Mouse (Mus musculus): ENCODE measurements at regions not wholly inside any gene's neighbourhood (a gene's known extent, or its start where the extent isn't known, plus 50 kb on each side); places are given as distances from the start of the nearest gene placed in this dataset.

GRCm38 (mm10) chr19:27563592-27563991 is 134.0 kb upstream of the Pum3 start:
- no peak for DNase-seq (ENCODE audit: low read depth, low spot score)

GRCm38 (mm10) chr19:27558199-27558598 is 128.6 kb upstream of the Pum3 start:
- no peak for DNase-seq (ENCODE audit: low read depth, low spot score)

- DNase-seq (ENCODE audit: low read depth, low spot score) = no peak
These were observed 127.1 kb upstream of the Pum3 start for GRCm38 (mm10) chr19:27556697-27557096.

- DNase-seq (ENCODE audit: low read depth, low spot score) = no peak
These were observed 125.2 kb upstream of the Pum3 start for GRCm38 (mm10) chr19:27554841-27555240.

- no peak for DNase-seq (ENCODE audit: low read depth, low spot score)
These were observed 123.6 kb upstream of the Pum3 start for GRCm38 (mm10) chr19:27553266-27553665.

GRCm38 (mm10) chr19:27537746-27538145 is 108.1 kb upstream of the Pum3 start:
- no peak for DNase-seq (ENCODE audit: low read depth, low spot score)

GRCm38 (mm10) chr19:27537066-27537465 is 107.4 kb upstream of the Pum3 start:
- DNase-seq (ENCODE audit: low read depth, low spot score) = no peak

GRCm38 (mm10) chr19:27527940-27528558 is 98.4 kb upstream of the Pum3 start:
- DNase-seq (ENCODE audit: low read depth, low spot score) = no peak

GRCm38 (mm10) chr19:27519326-27520061 is 89.9 kb upstream of the Pum3 start:
- no peak for DNase-seq (ENCODE audit: low read depth, low spot score)

- peak; percentile 4 for DNase-seq (ENCODE audit: low read depth, low spot score)
These were observed 84.6 kb upstream of the Pum3 start for GRCm38 (mm10) chr19:27514267-27514666.

- DNase-seq (ENCODE audit: low read depth, low spot score) = no peak
These were observed 83.9 kb upstream of the Pum3 start for GRCm38 (mm10) chr19:27513535-27513934.

GRCm38 (mm10) chr19:27511340-27511739 is 81.7 kb upstream of the Pum3 start:
- no peak for DNase-seq (ENCODE audit: low read depth, low spot score)

GRCm38 (mm10) chr19:27509956-27510639 is 80.5 kb upstream of the Pum3 start:
- DNase-seq (ENCODE audit: low read depth, low spot score) = no peak

GRCm38 (mm10) chr19:27498278-27498677 is 68.7 kb upstream of the Pum3 start:
- DNase-seq (ENCODE audit: low read depth, low spot score) = no peak

GRCm38 (mm10) chr19:27492468-27492867 is 62.8 kb upstream of the Pum3 start:
- peak; percentile 17 for DNase-seq (ENCODE audit: low read depth, low spot score)

- DNase-seq (ENCODE audit: low read depth, low spot score) = no peak
These were observed 62.2 kb upstream of the Pum3 start for GRCm38 (mm10) chr19:27491873-27492272.

GRCm38 (mm10) chr19:27489053-27489452 is 59.4 kb upstream of the Pum3 start:
- no peak for DNase-seq (ENCODE audit: low read depth, low spot score)
